Mouse (Mus musculus): ENCODE measurements around the gene Stat2. TPM values are rescaled to one million over a fixed set of nuclear protein-coding genes. Genes with fewer than 3 reads are reported as not detected.

The Stat2 gene
- total RNA-seq (2023) = 59.1 TPM

GRCm38 (mm10) chr10:128270287-128270841 lies at the start of gene Stat2:
Gene Stat2, plus strand, starts transcription at chr10:128270559.

DNA sequence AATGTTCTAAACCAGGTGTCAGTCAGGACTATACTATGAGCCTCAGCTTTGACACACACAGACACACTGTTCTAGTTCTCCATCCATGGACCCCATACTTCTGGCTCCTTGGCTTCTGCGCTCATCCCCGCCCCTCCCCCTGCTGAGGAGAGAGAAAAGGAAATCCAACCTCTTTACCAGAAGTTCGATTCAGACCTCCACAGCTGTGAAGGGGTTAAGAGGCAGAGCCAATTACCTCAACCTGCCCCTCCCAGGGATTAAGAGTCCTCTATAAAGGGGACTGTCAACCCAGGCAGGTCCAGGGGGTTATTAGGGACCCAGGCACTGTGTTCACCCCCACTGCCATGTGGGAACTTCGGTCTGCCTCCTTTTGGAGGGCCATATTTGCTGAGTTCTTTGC lies 44.8 kb upstream of the Stat2 start, which contains the start of gene Mip:
Gene Mip (plus strand): TSS at position 301 of the 400 bp plus-strand sequence.

GRCm38 (mm10) chr10:128231697-128232419 lies 38.5 kb upstream of the Stat2 start, which contains the start of gene Timeless:
Gene Timeless, plus strand, starts transcription at chr10:128232065.

GRCm38 (mm10) chr10:128253677-128254255 lies 16.6 kb upstream of the Stat2 start, which contains the start of gene Apon:
Gene Apon, plus strand, starts transcription at chr10:128254096.

GRCm38 (mm10) chr10:128268371-128268770 lies 2.0 kb upstream of the Stat2 start, which contains the start of gene Apof:
Gene Apof, plus strand, starts transcription at chr10:128268671.

GRCm38 (mm10) chr10:128298702-128299171 lies 28.4 kb downstream of the Stat2 start, which contains the start of gene Il23a:
Gene Il23a, minus strand, starts transcription at chr10:128298752.

DNA sequence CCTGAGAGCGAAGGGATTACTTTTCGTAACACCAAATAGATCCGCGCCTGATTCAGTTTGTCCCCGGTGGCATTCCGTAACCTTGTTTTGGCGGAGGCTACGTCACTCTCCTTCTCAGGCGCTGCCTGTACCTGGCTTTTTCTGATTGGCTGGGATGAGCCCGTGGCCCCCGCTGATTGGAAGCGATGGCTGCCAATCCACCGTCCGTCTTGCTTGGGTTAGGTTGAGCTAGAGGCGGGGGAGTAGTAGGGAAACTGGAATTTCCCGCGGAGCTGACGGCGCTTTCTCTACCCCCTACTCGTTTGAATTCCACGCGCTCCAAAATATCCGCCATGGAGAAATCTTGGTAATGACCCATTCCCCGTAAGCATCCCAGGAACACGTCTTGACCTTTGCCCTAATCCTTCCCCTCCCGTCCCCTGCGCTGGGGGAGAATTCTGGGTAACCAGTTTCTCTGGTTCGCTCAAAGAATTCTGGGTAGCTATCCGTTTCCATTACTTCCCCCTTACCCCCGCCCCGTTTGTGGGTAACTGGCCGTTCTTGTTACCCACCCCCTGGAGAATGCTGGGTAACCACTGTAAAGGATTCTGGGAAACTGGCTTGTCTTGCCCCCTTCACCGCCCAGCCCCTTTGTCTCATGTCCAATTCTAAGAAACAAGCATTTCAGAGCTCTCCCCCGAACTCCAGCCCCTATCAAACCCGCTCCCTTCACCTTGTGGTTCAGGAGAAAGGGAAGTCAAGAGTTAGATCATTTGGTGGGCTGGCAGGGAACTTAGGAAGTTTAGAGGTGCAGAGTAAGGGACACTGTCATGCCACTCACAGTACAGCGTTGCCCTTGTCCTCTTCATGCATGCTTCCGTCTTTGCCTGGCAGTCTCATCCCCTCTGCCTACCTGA lies 33.0 kb downstream of the Stat2 start, which contains the start of gene Pan2:
Gene Pan2 (plus strand): TSS at position 210 of the 896 bp plus-strand sequence.

GRCm38 (mm10) chr10:128322141-128323108 lies 52.1 kb downstream of the Stat2 start, which contains the start of gene Cnpy2:
Gene Cnpy2, plus strand, starts transcription at chr10:128322459.

DNA sequence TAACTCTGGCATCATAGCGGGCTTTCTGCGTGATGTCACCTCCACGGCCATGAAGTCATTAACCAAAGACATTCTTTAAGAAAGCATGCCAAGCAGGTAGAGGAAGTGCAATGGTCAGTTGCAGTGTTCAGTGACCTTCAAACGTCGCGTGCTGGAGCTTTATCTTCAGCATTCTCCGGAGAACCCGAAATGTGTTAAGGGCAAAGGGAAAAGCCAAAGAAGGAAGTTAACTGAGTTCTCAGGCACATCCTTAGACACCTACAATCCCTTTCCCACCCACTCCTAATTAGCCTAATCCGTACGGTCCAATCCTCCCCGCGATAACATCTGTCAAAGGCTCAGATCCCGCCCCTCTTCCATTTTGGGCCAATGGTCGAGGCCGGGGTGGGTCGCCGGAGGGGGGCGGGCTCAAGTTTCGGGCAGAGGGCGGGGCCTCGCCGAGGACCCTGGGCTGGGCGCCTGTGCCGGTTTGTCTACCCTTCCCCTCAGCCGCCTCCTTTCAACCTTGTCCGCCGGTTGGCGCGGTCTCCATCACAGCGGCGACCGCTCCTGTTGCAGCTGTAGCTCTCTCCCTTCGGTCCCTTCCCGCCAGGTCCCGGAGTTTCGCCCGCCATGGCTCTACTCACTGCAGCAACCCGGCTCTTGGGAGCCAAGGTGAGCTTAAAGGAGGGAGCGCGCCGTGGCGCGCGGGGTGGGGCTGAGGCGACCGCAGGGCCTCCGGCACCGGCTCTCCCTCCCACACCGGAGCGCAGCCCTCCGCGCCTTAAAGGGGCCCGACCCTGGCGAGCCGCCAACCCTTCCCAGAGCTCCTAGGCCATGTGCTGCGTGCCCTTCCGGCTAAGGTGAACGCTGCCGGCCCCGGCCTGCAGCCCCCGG lies 67.2 kb downstream of the Stat2 start, which contains the start of gene Cs:
Gene Cs (plus strand): TSS at position 429 of the 876 bp plus-strand sequence.

Other genes starting within 250 kb of the Stat2 start
- gene Naca, start 235.0 kb upstream of the Stat2 start, total RNA-seq (2023) = 830 TPM
- 118 TPM for gene Ptges3, start 211.6 kb upstream of the Stat2 start, total RNA-seq (2023)
- 629 TPM for gene Atp5b, start 187.3 kb upstream of the Stat2 start, total RNA-seq (2023)
- gene Baz2a, start 179.0 kb upstream of the Stat2 start, total RNA-seq (2023) = 104 TPM
- 37.2 TPM for gene Rbms2, start 90.3 kb upstream of the Stat2 start, total RNA-seq (2023)
- gene Gls2, start 76.1 kb upstream of the Stat2 start, total RNA-seq (2023) = 0.86 TPM
- 14.0 TPM for gene Spryd4, start 58.8 kb upstream of the Stat2 start, total RNA-seq (2023)
- gene Mip, start 44.7 kb upstream of the Stat2 start, total RNA-seq (2023) = not detected
- 37.2 TPM for gene Timeless, start 38.5 kb upstream of the Stat2 start, total RNA-seq (2023)
- not detected for gene Apon, start 16.5 kb upstream of the Stat2 start, total RNA-seq (2023)
- not detected for gene Apof, start 1.9 kb upstream of the Stat2 start, total RNA-seq (2023)
- gene Il23a, start 28.2 kb downstream of the Stat2 start, total RNA-seq (2023) = not detected
- gene Pan2, start 32.8 kb downstream of the Stat2 start, total RNA-seq (2023) = 45.0 TPM
- 19.0 TPM for gene Cnpy2, start 51.9 kb downstream of the Stat2 start, total RNA-seq (2023)
- gene Cs, start 67.2 kb downstream of the Stat2 start, total RNA-seq (2023) = 82.2 TPM
- gene Coq10a, start 98.4 kb downstream of the Stat2 start, total RNA-seq (2023) = 22.3 TPM
- 50.4 TPM for gene Ankrd52, start 106.6 kb downstream of the Stat2 start, total RNA-seq (2023)
- not detected for gene Slc39a5, start 130.7 kb downstream of the Stat2 start, total RNA-seq (2023)
- 41.9 TPM for gene Nabp2, start 140.9 kb downstream of the Stat2 start, total RNA-seq (2023)
- 28.7 TPM for gene Rnf41, start 141.1 kb downstream of the Stat2 start, total RNA-seq (2023)
- 114 TPM for gene Smarcc2, start 188.7 kb downstream of the Stat2 start, total RNA-seq (2023)
- 626 TPM for gene Myl6, start 223.6 kb downstream of the Stat2 start, total RNA-seq (2023)
- not detected for gene Myl6b, start 228.1 kb downstream of the Stat2 start, total RNA-seq (2023)